Mouse (Mus musculus): ENCODE results near the gene Eif6. TPM values are rescaled to one million over a fixed set of nuclear protein-coding genes. Genes with fewer than 3 reads are reported as not detected.

The Eif6 gene
- 108 TPM in 2 replicates for polyA plus RNA-seq (2015; fragmentation: Nextera tagmentation; extraction: Ambion mirVana)

DNA sequence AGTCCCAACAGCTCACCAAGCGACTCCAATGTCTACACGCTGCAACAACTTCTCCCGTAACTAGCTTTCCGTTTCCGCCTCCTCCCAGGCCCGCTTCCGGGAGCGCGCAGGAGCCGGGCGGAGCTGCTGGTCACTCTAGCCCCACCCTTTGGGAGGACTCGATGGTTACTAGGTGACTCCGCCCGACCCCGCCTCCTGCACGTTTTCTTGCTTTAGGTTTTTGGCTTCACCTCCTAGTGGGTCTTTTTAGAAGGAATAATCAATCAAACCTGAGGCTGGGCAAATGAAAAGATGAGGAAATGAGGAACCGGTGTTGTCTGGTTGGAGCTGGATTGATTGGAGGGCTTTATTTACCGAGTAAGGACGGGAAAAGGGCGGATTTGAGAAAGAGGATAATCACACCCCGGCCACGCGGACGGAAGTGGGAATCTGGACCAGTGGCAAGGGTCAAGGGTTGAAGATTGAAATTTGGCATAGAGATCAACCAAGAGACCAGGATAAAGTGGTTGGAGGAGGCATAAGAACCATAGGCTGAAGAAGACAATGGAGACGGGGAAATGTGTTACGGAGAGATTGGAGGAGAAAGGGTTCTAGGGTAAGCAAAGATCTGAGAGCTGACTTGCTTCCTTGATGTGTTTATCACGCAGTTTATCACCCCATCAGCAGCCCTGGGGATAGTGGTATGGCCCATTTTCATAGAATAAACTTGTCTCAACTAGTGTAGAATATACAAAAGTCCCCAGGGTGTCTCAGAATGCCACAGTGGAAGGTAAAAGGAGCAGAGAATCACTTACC lies at the start of gene Eif6:
Gene Eif6, minus strand, starts transcription at position 296 of the 795 bp plus-strand sequence.
- H3K27ac ChIP-seq (ENCODE audit: low read length), result peak within 1 kb of the TSS; percentile 84
- H3K4me1 ChIP-seq (ENCODE audit: control insufficient read depth, low read depth, low read length), result peaks cover 21% of the 10 kb centered on the region
- H3K4me2 ChIP-seq (ENCODE audit: low read depth, low read length), result peak within 1 kb of the TSS; percentile 79
- peak within 1 kb of the TSS; percentile 92 for H3K4me3 ChIP-seq (ENCODE audit: low read depth, low read length)
- whole genome bisulfite sequencing (ENCODE audit: insufficient replicate concordance), result 2% methylated on average over 27 of the region's 27 CpGs
- peak; percentile 96 for ATAC-seq (ENCODE audit: low read depth)
- H3K36me3 ChIP-seq (ENCODE audit: control insufficient read depth, insufficient read depth), result peaks cover 17% of the 10 kb centered on the region
- H3K9ac ChIP-seq (ENCODE audit: low read depth, low read length), result peak within 1 kb of the TSS; percentile 85
- no peaks in the 10 kb centered on the region for H3K9me3 ChIP-seq (replicated peaks; ENCODE audit: control insufficient read depth, low read length)
- H3K27me3 ChIP-seq (ENCODE audit: control insufficient read depth, insufficient read depth, low read depth, low read length), result no peaks in the 10 kb centered on the region

DNA sequence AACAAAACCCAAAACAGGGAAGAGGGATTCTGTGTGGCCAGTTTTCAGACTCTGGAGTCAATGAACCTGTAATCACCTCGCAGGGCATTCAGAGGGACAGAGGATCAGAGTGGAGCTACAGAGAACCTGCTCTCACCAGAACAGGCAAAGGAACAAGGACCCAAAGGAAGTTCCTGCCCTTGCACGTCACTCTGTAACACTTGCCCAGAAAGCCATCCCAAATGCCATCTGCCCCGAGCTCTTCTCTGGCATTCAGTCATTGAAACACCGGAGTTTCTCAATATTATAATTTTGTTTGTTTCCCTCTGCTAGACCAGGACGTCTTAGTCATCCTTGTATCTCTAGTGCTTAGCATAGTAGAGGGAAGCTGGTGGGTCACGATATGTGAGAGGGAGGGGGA lies 46.9 kb upstream of the Eif6 start:
- Histone ChIP-seq H3K27ac (ENCODE audit: low read length) (no peak overlapping the region), H3K9ac (ENCODE audit: low read depth, low read length) (no peak overlapping the region), H3K36me3 (ENCODE audit: control insufficient read depth, insufficient read depth) (peaks cover 4% of the 10 kb centered on the region), H3K4me3 (ENCODE audit: low read depth, low read length) (no peak overlapping the region), H3K4me1 (ENCODE audit: control insufficient read depth, low read depth, low read length) (no peaks in the 10 kb centered on the region), H3K4me2 (ENCODE audit: low read depth, low read length) (no peak overlapping the region), H3K9me3 (replicated peaks; ENCODE audit: control insufficient read depth, low read length) (no peaks in the 10 kb centered on the region), H3K27me3 (ENCODE audit: control insufficient read depth, insufficient read depth, low read depth, low read length) (no peaks in the 10 kb centered on the region)
- no peak for ATAC-seq (ENCODE audit: low read depth)
- WGBS (ENCODE audit: insufficient replicate concordance), result 68% methylated on average over 6 of the region's 6 CpGs

DNA sequence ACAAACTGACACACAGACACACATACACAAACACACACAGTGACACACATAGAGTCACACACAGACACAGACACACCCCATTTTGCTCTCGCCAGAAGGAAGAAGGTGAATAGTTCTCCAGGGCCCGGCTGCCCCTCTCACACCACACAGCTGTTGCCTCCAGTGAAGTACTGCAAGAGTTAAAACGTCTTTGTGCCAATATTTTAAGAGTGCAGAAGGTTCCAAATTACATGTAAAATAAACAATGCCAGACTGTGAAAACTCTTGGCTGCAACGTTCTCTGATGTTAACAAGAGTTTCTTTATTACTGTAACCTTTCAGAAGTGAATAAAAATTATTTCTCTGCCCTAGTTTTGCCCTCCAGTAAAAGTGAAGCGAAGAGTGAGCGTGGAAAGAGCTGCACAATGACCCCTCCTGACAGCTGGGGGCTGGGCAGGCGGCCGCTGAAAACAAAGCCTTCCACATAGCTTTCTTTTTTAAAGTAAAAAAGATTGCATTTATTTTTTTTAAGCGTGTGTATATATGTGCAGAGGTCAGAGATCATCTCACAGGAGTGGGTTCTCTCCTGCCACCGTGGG lies 46.3 kb upstream of the Eif6 start:
- peaks cover 4% of the 10 kb centered on the region for H3K36me3 ChIP-seq (ENCODE audit: control insufficient read depth, insufficient read depth)
- H3K9ac ChIP-seq (ENCODE audit: low read depth, low read length), result no peak overlapping the region
- H3K9me3 ChIP-seq (replicated peaks; ENCODE audit: control insufficient read depth, low read length), result no peaks in the 10 kb centered on the region
- no peak overlapping the region for H3K27ac ChIP-seq (ENCODE audit: low read length)
- no peak overlapping the region for H3K4me2 ChIP-seq (ENCODE audit: low read depth, low read length)
- no peaks in the 10 kb centered on the region for H3K27me3 ChIP-seq (ENCODE audit: control insufficient read depth, insufficient read depth, low read depth, low read length)
- H3K4me1 ChIP-seq (ENCODE audit: control insufficient read depth, low read depth, low read length), result no peaks in the 10 kb centered on the region
- ATAC-seq (ENCODE audit: low read depth), result no peak
- H3K4me3 ChIP-seq (ENCODE audit: low read depth, low read length), result no peak overlapping the region
- WGBS (ENCODE audit: insufficient replicate concordance), result 69% methylated on average over 10 of the region's 10 CpGs

DNA sequence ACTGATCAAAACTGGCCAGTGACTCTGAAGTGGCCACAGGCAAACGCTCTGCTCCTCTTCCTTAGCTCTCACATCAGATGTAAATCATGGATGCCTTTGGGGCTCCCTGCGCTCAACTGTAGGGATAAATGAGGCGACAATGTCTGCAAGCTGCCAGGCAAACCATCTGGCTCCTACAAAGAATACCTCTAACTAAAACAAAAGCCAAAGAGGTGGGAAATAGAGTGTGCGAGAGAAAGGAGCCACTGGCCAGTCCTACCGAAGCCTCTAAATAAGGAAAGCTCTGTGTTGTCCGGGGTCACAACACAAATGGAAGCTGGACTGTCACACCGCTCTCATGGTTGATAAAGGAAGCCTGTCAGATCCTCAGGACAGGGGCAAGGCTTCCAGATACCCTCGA lies 45.8 kb upstream of the Eif6 start:
- no peak for ATAC-seq (ENCODE audit: low read depth)
- Histone ChIP-seq H3K27ac (ENCODE audit: low read length) (no peak overlapping the region), H3K4me3 (ENCODE audit: low read depth, low read length) (no peak overlapping the region), H3K27me3 (ENCODE audit: control insufficient read depth, insufficient read depth, low read depth, low read length) (no peaks in the 10 kb centered on the region), H3K36me3 (ENCODE audit: control insufficient read depth, insufficient read depth) (peaks cover 4% of the 10 kb centered on the region), H3K4me1 (ENCODE audit: control insufficient read depth, low read depth, low read length) (no peaks in the 10 kb centered on the region), H3K9ac (ENCODE audit: low read depth, low read length) (no peak overlapping the region), H3K4me2 (ENCODE audit: low read depth, low read length) (no peak overlapping the region), H3K9me3 (replicated peaks; ENCODE audit: control insufficient read depth, low read length) (no peaks in the 10 kb centered on the region)
- WGBS (ENCODE audit: insufficient replicate concordance), result 75% methylated on average over 8 of the region's 8 CpGs

DNA sequence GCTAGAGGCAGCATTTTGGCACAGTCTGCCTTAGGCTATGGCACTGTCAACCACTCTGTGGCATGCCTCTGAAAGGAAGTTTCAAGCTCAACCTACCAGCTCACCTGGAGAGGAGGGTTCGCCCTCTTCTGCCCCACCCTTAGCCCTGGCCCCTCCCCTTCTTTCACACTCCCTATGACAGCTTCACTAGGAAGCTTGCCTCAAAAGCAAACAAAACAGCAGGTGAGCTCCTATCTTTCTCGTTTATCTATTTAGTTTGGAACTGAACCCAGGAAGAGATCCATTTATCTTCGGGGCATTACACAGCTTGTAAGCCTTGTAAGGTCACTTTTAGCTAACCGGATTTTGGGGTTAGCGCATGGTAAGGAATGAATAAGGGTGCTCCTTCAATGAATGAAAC lies 43.0 kb upstream of the Eif6 start:
- Histone ChIP-seq H3K4me1 (ENCODE audit: control insufficient read depth, low read depth, low read length) (no peaks in the 10 kb centered on the region), H3K9me3 (replicated peaks; ENCODE audit: control insufficient read depth, low read length) (no peaks in the 10 kb centered on the region), H3K27me3 (ENCODE audit: control insufficient read depth, insufficient read depth, low read depth, low read length) (no peaks in the 10 kb centered on the region), H3K4me2 (ENCODE audit: low read depth, low read length) (no peak overlapping the region), H3K27ac (ENCODE audit: low read length) (no peak overlapping the region), H3K9ac (ENCODE audit: low read depth, low read length) (no peak overlapping the region), H3K36me3 (ENCODE audit: control insufficient read depth, insufficient read depth) (peaks cover 4% of the 10 kb centered on the region), H3K4me3 (ENCODE audit: low read depth, low read length) (no peak overlapping the region)
- no peak for ATAC-seq (ENCODE audit: low read depth)
- 63% methylated on average over 5 of the region's 5 CpGs for WGBS (ENCODE audit: insufficient replicate concordance)

DNA sequence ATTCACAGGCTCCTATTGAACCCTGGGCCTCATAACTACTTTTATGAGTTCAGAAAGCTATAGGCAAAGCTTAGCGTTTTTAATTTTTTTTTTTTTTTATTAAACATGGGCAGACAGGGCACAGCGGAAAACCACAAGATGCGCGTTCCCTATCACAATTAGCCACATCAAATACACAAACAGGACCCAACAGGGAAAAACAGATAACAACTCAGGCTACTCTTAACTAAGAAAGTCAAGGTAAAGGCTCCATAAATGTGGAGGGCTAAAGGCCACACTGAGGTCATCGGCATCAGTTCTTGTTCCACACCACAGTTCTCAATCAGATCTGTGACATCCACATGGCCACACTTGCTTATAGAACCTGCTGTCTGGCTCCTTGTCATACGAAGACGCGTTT lies 41.6 kb upstream of the Eif6 start:
- no peak overlapping the region for H3K9ac ChIP-seq (ENCODE audit: low read depth, low read length)
- no peak overlapping the region for H3K4me3 ChIP-seq (ENCODE audit: low read depth, low read length)
- 69% methylated on average over 8 of the region's 8 CpGs for WGBS (ENCODE audit: insufficient replicate concordance)
- no peaks in the 10 kb centered on the region for H3K4me1 ChIP-seq (ENCODE audit: control insufficient read depth, low read depth, low read length)
- H3K27me3 ChIP-seq (ENCODE audit: control insufficient read depth, insufficient read depth, low read depth, low read length), result no peaks in the 10 kb centered on the region
- H3K4me2 ChIP-seq (ENCODE audit: low read depth, low read length), result no peak overlapping the region
- no peak overlapping the region for H3K27ac ChIP-seq (ENCODE audit: low read length)
- no peaks in the 10 kb centered on the region for H3K9me3 ChIP-seq (replicated peaks; ENCODE audit: control insufficient read depth, low read length)
- no peaks in the 10 kb centered on the region; the same call in 1 of the 2 replicates for H3K36me3 ChIP-seq (ENCODE audit: control insufficient read depth, insufficient read depth)
- ATAC-seq (ENCODE audit: low read depth), result no peak

DNA sequence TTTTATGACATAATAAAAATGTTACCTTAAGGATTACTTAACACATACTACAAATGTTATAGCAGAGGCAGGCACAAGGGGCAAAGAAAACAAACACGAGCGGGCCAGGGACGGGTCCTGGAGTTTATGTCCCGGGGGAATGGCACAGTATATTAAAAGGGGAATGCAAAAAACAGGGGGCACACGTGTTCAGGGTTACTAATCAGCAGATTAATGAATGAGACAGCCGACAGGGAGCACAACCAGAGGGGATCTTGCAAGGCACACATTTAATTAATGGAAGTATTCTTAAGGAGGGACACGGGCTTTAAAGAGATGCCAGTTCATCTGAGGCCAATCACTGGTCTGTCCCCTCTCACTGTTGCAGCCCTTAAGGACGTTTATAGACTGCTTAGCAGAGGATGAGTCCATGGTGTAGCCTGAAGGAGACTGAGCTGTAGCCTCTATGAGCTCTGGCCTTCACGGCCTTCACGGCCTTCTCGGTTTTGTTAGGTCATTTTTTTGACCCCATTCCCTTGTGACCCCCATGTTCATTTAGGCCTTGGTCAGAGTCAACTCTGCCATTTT lies 36.7 kb upstream of the Eif6 start:
- no peak overlapping the region for H3K9ac ChIP-seq (ENCODE audit: low read depth, low read length)
- ATAC-seq (ENCODE audit: low read depth), result no peak
- H3K36me3 ChIP-seq (ENCODE audit: control insufficient read depth, insufficient read depth), result no peaks in the 10 kb centered on the region
- H3K4me3 ChIP-seq (ENCODE audit: low read depth, low read length), result no peak overlapping the region
- 76% methylated on average over 11 of the region's 11 CpGs for WGBS (ENCODE audit: insufficient replicate concordance)
- H3K4me2 ChIP-seq (ENCODE audit: low read depth, low read length), result no peak overlapping the region
- no peak overlapping the region for H3K27ac ChIP-seq (ENCODE audit: low read length)
- H3K27me3 ChIP-seq (ENCODE audit: control insufficient read depth, insufficient read depth, low read depth, low read length), result no peaks in the 10 kb centered on the region
- H3K4me1 ChIP-seq (ENCODE audit: control insufficient read depth, low read depth, low read length), result no peaks in the 10 kb centered on the region
- H3K9me3 ChIP-seq (replicated peaks; ENCODE audit: control insufficient read depth, low read length), result no peaks in the 10 kb centered on the region

DNA sequence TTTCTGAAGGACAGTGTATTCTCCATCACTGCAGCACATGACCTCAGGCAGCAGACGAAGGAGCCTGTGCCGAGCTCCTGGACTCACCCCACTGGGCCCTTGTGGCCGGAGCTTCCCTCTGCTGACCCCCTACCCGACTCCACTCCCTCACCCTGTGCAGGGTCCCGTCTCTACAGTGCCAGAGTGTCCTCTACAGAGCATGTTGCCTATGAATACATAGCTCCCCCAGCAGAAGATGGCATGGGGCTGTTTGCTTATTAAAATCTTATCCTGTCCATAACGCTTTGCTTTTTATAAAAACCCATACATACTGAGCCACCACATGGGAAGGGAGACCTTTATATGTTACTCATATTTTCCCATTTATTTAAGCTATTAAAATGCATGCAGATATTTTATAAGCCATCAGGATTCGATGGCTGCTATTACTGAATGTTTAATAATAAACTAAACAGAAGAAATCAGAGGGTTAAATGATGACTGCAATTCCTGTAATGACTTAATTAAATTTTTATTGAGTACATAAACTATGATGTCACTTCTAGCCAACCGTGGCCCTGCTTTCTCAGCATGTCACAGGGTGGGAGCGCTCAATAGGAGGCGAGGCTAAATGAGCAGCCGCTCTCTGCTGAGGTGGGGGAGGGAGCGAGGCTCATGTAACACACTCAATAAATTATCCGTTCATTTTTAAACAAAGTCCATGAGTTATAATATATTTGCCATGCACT lies 36.0 kb upstream of the Eif6 start:
- Histone ChIP-seq H3K4me3 (ENCODE audit: low read depth, low read length) (no peak overlapping the region), H3K36me3 (ENCODE audit: control insufficient read depth, insufficient read depth) (peaks cover 1% of the 10 kb centered on the region; the same call in 1 of the 2 replicates), H3K27ac (ENCODE audit: low read length) (no peak overlapping the region), H3K9ac (ENCODE audit: low read depth, low read length) (no peak overlapping the region), H3K27me3 (ENCODE audit: control insufficient read depth, insufficient read depth, low read depth, low read length) (no peaks in the 10 kb centered on the region), H3K4me2 (ENCODE audit: low read depth, low read length) (no peak overlapping the region), H3K9me3 (replicated peaks; ENCODE audit: control insufficient read depth, low read length) (no peaks in the 10 kb centered on the region), H3K4me1 (ENCODE audit: control insufficient read depth, low read depth, low read length) (no peaks in the 10 kb centered on the region)
- no peak for ATAC-seq (ENCODE audit: low read depth)
- WGBS (ENCODE audit: insufficient replicate concordance), result 77% methylated on average over 13 of the region's 13 CpGs

Data from liver, embryonic 16.5 days (tissue).